Mouse (Mus musculus): ENCODE results near the gene Lilr4b. TPM values are rescaled to one million over a fixed set of nuclear protein-coding genes. Genes with fewer than 3 reads are reported as not detected.

Gene Lilr4b
- polyA plus RNA-seq, 1 experiment from 2014 or later: 1.5 TPM

Other genes with a start within 250 kb of the Lilr4b start
- 0.91 and 1.5 TPM in 2 replicates for gene Gm49339, start within 50 bp of the Lilr4b start, polyA plus RNA-seq (2015; fragmentation: Nextera tagmentation; extraction: Ambion mirVana)
- 5.6 and 6.7 TPM in 2 replicates for gene Lilrb4a, start 10.3 kb downstream of the Lilr4b start, polyA plus RNA-seq (2015; fragmentation: Nextera tagmentation; extraction: Ambion mirVana)
- gene Fam162b, start 109.9 kb downstream of the Lilr4b start, polyA plus RNA-seq (2015; fragmentation: Nextera tagmentation; extraction: Ambion mirVana): not detected in 2 replicates
- 0.05 and 0.18 TPM in 2 replicates for gene Gprc6a, start 150.8 kb downstream of the Lilr4b start, polyA plus RNA-seq (2015; fragmentation: Nextera tagmentation; extraction: Ambion mirVana)
- not detected in 2 replicates for gene Rfx6, start 197.1 kb downstream of the Lilr4b start, polyA plus RNA-seq (2015; fragmentation: Nextera tagmentation; extraction: Ambion mirVana)

Data from liver, embryonic 16.5 days (tissue).